Mouse (Mus musculus) midbrain, embryonic 15.5 days (tissue): ENCODE data around the gene Coro2a. TPM values are rescaled to one million over a fixed set of nuclear protein-coding genes. Genes with fewer than 3 reads are reported as not detected.
A peak's percentile ranks its signal among the peaks of the same experiment; 100 is the strongest.

ENCODE experiments used
- ATAC-seq: fragments of 200-750 bp; cut with Nextera tagmentation; replicated peaks from 2 replicates; pipeline ENCODE4 v1.8.0; 2017; ENCODE audit warnings: moderate TSS enrichment
- H3K27ac ChIP-seq: fragments of 300-500 bp; sonication (generic); 2 replicates; pipeline ENCODE4 v1.5.1; 2015; ENCODE audit warnings: mild to moderate bottlenecking, inconsistent platforms
- H3K27me3 ChIP-seq: fragments of 300-500 bp; sonication (generic); replicated peaks from 2 replicates; pipeline ENCODE4 v1.6.1; 2015; ENCODE audit warnings: inconsistent platforms
- H3K36me3 ChIP-seq: fragments of 300-500 bp; sonication (generic); replicated peaks from 2 replicates; pipeline ENCODE4 v1.6.1; 2015; ENCODE audit warnings: inconsistent platforms
- H3K4me1 ChIP-seq: fragments of 300-500 bp; sonication (generic); 2 replicates; pipeline ENCODE4 v1.6.1; 2015; ENCODE audit warnings: inconsistent platforms
- H3K4me2 ChIP-seq: fragments of 300-500 bp; sonication (generic); 2 replicates; pipeline ENCODE4 v1.6.1; 2015; ENCODE audit warnings: inconsistent platforms, mild to moderate bottlenecking, moderate library complexity
- H3K4me3 ChIP-seq: fragments of 300-500 bp; sonication (generic); 2 replicates; pipeline ENCODE4 v1.5.1; 2015; ENCODE audit warnings: mild to moderate bottlenecking, inconsistent platforms
- H3K9ac ChIP-seq: fragments of 300-500 bp; sonication (generic); 2 replicates; pipeline ENCODE4 v1.6.1; 2015; ENCODE audit warnings: mild to moderate bottlenecking, inconsistent platforms
- H3K9me3 ChIP-seq: fragments of 300-500 bp; sonication (generic); 2 replicates; pipeline ENCODE4 v1.6.1; 2016; ENCODE audit warnings: inconsistent platforms
- WGBS: fragments of 180-500 bp; shearing (Covaris S2); methylation state at CpG from one replicate; pipeline ENCODE4 v1.1.7; 2015; ENCODE audit warnings: mixed read lengths; 5-methylcytosine and 5-hydroxymethylcytosine counted together
- polyA plus RNA-seq: library from polyadenylated mRNA; unstranded; fragments of >200 nt; fragmentation: Nextera tagmentation; extraction: Ambion mirVana; gene quantifications from 2 replicates; pipeline ENCODE4 v1.2.1, GENCODE M21; 2015

Gene Coro2a
- polyA plus RNA-seq, 1 experiment from 2014 or later: 6.8 TPM

GRCm38 (mm10) chr4:46545498-46545897, 56.5 kb downstream of the Coro2a start:
- Histone ChIP-seq H3K4me3 (no peak overlapping the region), H3K4me2 (no peak overlapping the region), H3K9ac (no peak overlapping the region), H3K27ac (no peak overlapping the region), H3K4me1 (no peaks in the 10 kb centered on the region), H3K9me3 (no peaks in the 10 kb centered on the region), H3K27me3 (no peaks in the 10 kb centered on the region), H3K36me3 (no peaks in the 10 kb centered on the region)
- no peak for ATAC-seq
- WGBS: 20% methylated on average over 9 of the region's 9 CpGs

GRCm38 (mm10) chr4:46544313-46544712, 57.7 kb downstream of the Coro2a start:
- no peak overlapping the region for H3K4me3 ChIP-seq
- no peak overlapping the region for H3K9ac ChIP-seq
- no peak overlapping the region for H3K27ac ChIP-seq
- no peak overlapping the region for H3K4me2 ChIP-seq
- H3K36me3 ChIP-seq: no peaks in the 10 kb centered on the region
- no peaks in the 10 kb centered on the region for H3K9me3 ChIP-seq
- H3K27me3 ChIP-seq: no peaks in the 10 kb centered on the region
- H3K4me1 ChIP-seq: no peaks in the 10 kb centered on the region
- 29% methylated on average over 1 of the region's 1 CpGs for WGBS
- no peak for ATAC-seq

GRCm38 (mm10) chr4:46543366-46544050, 58.5 kb downstream of the Coro2a start:
- Histone ChIP-seq H3K4me2 (no peak overlapping the region), H3K36me3 (no peaks in the 10 kb centered on the region), H3K9ac (no peak overlapping the region), H3K27ac (no peak overlapping the region), H3K4me1 (no peaks in the 10 kb centered on the region), H3K27me3 (0 out of 2 replicates have a peak, but pooled peaks cover 2% of the 10 kb centered on the region), H3K9me3 (no peaks in the 10 kb centered on the region), H3K4me3 (no peak overlapping the region)
- 91% methylated on average over 13 of the region's 13 CpGs for WGBS
- ATAC-seq: no peak

GRCm38 (mm10) chr4:46541707-46542106, 60.3 kb downstream of the Coro2a start:
- Histone ChIP-seq H3K4me2 (no peak overlapping the region), H3K9ac (no peak overlapping the region), H3K27ac (no peak overlapping the region), H3K36me3 (0 out of 2 replicates have a peak, but pooled peaks cover 4% of the 10 kb centered on the region), H3K4me3 (no peak overlapping the region), H3K9me3 (no peaks in the 10 kb centered on the region), H3K27me3 (peaks cover 14% of the 10 kb centered on the region), H3K4me1 (no peaks in the 10 kb centered on the region)
- no peak for ATAC-seq
- 47% methylated on average over 8 of the region's 9 CpGs for WGBS

GRCm38 (mm10) chr4:46539167-46539566, 62.8 kb downstream of the Coro2a start:
- Histone ChIP-seq H3K36me3 (0 out of 2 replicates have a peak, but pooled peaks cover 4% of the 10 kb centered on the region), H3K4me3 (no peak overlapping the region), H3K27ac (no peak overlapping the region), H3K27me3 (peaks cover 39% of the 10 kb centered on the region), H3K4me1 (peaks cover 18% of the 10 kb centered on the region), H3K4me2 (no peak overlapping the region), H3K9me3 (no peaks in the 10 kb centered on the region), H3K9ac (no peak overlapping the region)
- ATAC-seq: no peak
- 68% methylated on average over 9 of the region's 9 CpGs for WGBS

GRCm38 (mm10) chr4:46535840-46536361, 66.1 kb downstream of the Coro2a start, which contains the start of gene Trim14:
TSS of gene Trim14 (minus strand) at chr4:46536141.
- ATAC-seq: peak; percentile 62
- Histone ChIP-seq H3K27ac (no peak within 1 kb of the TSS), H3K9ac (no peak within 1 kb of the TSS), H3K27me3 (peaks cover 56% of the 10 kb centered on the region), H3K4me3 (peak within 1 kb of the TSS; percentile 37), H3K36me3 (0 out of 2 replicates have a peak, but pooled peaks cover 4% of the 10 kb centered on the region), H3K9me3 (no peaks in the 10 kb centered on the region), H3K4me1 (peaks cover 20% of the 10 kb centered on the region), H3K4me2 (peak within 1 kb of the TSS; percentile 62)
- under 1% methylated on average over 46 of the region's 46 CpGs for WGBS

- H3K4me2 ChIP-seq: peak overlapping the region; percentile 62
- no peak for ATAC-seq
- no peaks in the 10 kb centered on the region for H3K9me3 ChIP-seq
- WGBS: 6% methylated on average over 16 of the region's 16 CpGs
- peak overlapping the region; percentile 37 for H3K4me3 ChIP-seq
- no peak overlapping the region for H3K27ac ChIP-seq
- H3K9ac ChIP-seq: no peak overlapping the region
- H3K27me3 ChIP-seq: peaks cover 56% of the 10 kb centered on the region
- 0 out of 2 replicates have a peak, but pooled peaks cover 4% of the 10 kb centered on the region for H3K36me3 ChIP-seq
- peaks cover 20% of the 10 kb centered on the region for H3K4me1 ChIP-seq
These were observed 66.7 kb downstream of the Coro2a start for GRCm38 (mm10) chr4:46535094-46535830.

GRCm38 (mm10) chr4:46533934-46534720, 67.9 kb downstream of the Coro2a start:
- 9% methylated on average over 29 of the region's 29 CpGs for WGBS
- no peak; the same call in 1 of the 2 replicates for ATAC-seq
- Histone ChIP-seq H3K27me3 (peaks cover 56% of the 10 kb centered on the region), H3K9ac (no peak overlapping the region), H3K27ac (no peak overlapping the region), H3K4me2 (peak overlapping the region; percentile 62), H3K9me3 (no peaks in the 10 kb centered on the region), H3K36me3 (0 out of 2 replicates have a peak, but pooled peaks cover 4% of the 10 kb centered on the region), H3K4me3 (peak overlapping the region; percentile 32), H3K4me1 (peaks cover 20% of the 10 kb centered on the region)

- no peak for ATAC-seq
- Histone ChIP-seq H3K4me1 (peaks cover 20% of the 10 kb centered on the region), H3K9me3 (no peaks in the 10 kb centered on the region), H3K36me3 (0 out of 2 replicates have a peak, but pooled peaks cover 3% of the 10 kb centered on the region), H3K4me3 (no peak overlapping the region), H3K4me2 (no peak overlapping the region), H3K27me3 (peaks cover 49% of the 10 kb centered on the region), H3K9ac (no peak overlapping the region), H3K27ac (no peak overlapping the region)
- WGBS: 70% methylated on average over 7 of the region's 7 CpGs
These were observed 69.1 kb downstream of the Coro2a start for GRCm38 (mm10) chr4:46532926-46533325.

GRCm38 (mm10) chr4:46532511-46532910, 69.5 kb downstream of the Coro2a start:
- no peak for ATAC-seq
- Histone ChIP-seq H3K9me3 (no peaks in the 10 kb centered on the region), H3K36me3 (no peaks in the 10 kb centered on the region), H3K27ac (no peak overlapping the region), H3K4me2 (no peak overlapping the region), H3K9ac (no peak overlapping the region), H3K4me1 (peaks cover 20% of the 10 kb centered on the region), H3K27me3 (peaks cover 45% of the 10 kb centered on the region), H3K4me3 (no peak overlapping the region)
- 83% methylated on average over 2 of the region's 2 CpGs for WGBS

GRCm38 (mm10) chr4:46529722-46530121, 72.3 kb downstream of the Coro2a start:
- no peak overlapping the region for H3K4me2 ChIP-seq
- no peaks in the 10 kb centered on the region for H3K36me3 ChIP-seq
- no peak for ATAC-seq
- H3K27ac ChIP-seq: no peak overlapping the region
- peaks cover 22% of the 10 kb centered on the region for H3K27me3 ChIP-seq
- WGBS: 45% methylated on average over 7 of the region's 7 CpGs
- no peak overlapping the region for H3K9ac ChIP-seq
- H3K4me3 ChIP-seq: no peak overlapping the region
- no peaks in the 10 kb centered on the region for H3K9me3 ChIP-seq
- peaks cover 11% of the 10 kb centered on the region; the same call in 1 of the 2 replicates for H3K4me1 ChIP-seq

GRCm38 (mm10) chr4:46527558-46527926, 74.5 kb downstream of the Coro2a start:
- no peaks in the 10 kb centered on the region for H3K36me3 ChIP-seq
- 0 out of 2 replicates have a peak, but pooled peaks cover 4% of the 10 kb centered on the region for H3K4me1 ChIP-seq
- WGBS: 6% methylated on average over 6 of the region's 7 CpGs
- ATAC-seq: no peak
- no peak overlapping the region for H3K9ac ChIP-seq
- H3K9me3 ChIP-seq: no peaks in the 10 kb centered on the region
- peaks cover 4% of the 10 kb centered on the region; the same call in 1 of the 2 replicates for H3K27me3 ChIP-seq
- H3K4me2 ChIP-seq: peak overlapping the region; percentile 38
- no peak overlapping the region for H3K27ac ChIP-seq
- H3K4me3 ChIP-seq: no peak overlapping the region
